Mouse (Mus musculus) liver, postnatal 0 days (tissue): ENCODE measurements around the gene Pcgf2.

Source experiments
- CTCF ChIP-seq: sonication (generic); IDR thresholded peaks from 2 replicates; pipeline ENCODE4 v1.5.1; 2016; ENCODE audit warnings: antibody characterized with exemption, low read depth
- EP300 ChIP-seq: IDR thresholded peaks from 2 replicates; pipeline ENCODE4 v1.6.1; 2016; ENCODE audit warnings: antibody characterized with exemption, low read depth, mild to moderate bottlenecking

DNA sequence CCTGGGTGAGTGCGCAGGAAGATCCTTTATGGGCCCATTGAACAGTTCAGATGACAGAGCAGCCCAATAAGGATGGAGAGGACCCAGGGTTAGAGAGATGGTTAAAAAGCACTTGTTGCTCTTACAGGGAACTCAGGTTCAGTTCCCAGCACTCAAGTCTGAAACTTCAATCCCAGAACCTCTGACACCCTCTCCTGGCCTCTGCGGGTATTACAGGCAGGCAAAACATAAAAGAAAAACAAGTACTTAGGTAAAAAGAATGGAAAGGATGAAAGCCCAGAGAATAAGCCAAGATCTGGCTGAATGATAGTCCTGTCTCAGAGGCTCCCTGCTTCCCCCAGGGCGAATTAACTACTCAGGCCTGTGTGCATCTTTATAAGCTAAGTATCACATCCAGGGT, 38.9 kb upstream of the Pcgf2 start:
- TF ChIP-seq CTCF (peak; percentile 48), EP300 (no peak)
